Mouse (Mus musculus): ENCODE data around the gene Klhl29.
"Not testable (repeated sequence)": the region's sequence is repeated elsewhere in the genome, so short reads cannot be mapped to it uniquely, and the experiment has no call there.

Gene Klhl29

DNA sequence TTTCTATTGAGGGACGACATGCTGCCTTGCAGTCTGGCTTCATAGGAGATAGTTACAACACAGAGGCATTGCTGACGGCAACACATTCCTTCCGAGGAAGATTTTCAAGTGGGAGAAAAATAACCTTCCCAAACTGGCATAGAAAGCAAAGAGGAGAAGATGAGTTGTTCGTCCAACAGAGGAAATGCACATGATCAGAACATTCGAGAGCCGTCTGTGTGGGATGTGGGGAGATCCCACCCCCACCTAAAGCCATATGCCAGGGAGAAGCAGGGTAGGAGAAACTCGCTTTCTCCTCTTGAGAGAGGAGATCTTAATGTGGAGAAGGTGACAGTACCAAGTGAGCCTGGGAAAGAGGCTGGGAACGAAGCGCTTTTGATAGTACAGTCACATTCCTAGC, 22.1 kb downstream of the Klhl29 start:
- DNase-seq: no peak

DNA sequence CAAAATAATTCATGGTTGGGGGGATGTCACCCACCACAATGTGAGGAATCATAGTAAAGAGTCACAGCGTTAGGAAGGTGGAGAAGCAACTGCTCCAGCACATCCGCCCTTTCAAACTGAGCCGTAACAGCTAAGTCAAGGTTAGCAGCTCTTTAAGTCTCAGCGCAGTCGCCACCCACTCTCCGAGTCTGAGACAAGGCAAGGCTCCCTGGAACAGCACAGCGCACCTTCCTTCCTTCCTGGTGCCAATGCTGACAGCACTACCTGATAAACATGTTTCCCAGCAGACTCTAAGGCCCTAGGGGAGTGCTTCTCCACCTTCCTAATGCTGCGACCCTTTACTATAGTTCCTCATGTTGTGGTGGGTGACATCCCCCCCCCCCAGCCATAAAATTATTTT, 22.7 kb downstream of the Klhl29 start:
- no peak for DNase-seq

DNA sequence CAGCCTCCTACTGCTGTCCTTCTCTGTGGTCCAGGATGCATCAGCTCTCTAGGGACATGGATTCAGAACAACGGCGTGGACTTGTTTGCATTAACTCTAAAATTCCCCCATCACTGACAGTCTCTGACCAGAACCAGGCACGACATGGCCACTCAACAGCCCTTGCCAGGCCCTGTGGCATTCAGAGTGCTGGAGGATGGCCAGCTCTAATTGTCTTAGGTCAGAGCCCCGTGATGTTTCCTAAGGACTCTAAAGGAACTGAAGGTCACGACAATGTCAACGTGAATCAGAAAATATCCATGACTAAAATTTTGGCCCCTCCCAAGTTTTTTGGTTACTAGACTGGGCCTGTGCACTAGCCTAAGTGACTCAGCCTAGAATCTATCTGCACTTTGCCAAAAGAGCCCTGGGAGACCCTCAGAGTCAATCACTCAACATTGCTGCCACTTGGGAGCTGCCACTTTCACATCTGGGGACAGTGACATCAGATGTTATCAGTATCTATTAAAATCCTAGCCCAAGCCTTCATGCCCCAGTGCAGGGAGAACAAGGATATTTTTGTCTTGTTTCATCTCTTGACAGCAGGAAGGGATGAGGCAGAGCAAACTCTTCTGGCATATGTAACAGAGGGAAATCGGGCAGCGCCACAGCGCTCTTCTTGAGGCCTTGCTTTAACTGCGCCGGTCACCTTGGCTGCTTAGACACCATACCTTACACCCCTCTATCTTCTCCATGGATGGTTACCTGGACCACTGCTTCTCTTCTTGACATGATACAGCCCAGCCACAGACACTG, 24.8 kb downstream of the Klhl29 start:
- peak; percentile 39 to 41 for DNase-seq

DNA sequence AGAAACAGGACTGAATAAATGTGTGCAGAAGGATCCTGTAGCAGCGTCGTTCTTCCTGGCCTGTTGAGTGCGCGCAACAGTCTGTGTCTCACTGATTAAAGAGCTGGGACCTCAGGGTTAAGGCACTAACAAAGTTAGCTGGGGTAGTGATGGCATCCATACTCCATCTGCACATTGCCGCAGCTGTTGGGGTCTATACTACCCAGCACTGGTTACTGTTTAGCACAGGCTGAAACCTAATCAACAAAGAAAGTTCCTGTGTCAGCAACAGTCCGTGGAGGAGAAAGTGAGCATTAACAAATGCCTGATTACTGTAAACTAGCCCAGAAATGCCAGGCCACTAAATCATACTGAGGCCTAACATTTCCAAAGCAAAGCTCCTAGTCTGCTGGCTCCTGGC, 30.4 kb downstream of the Klhl29 start:
- DNase-seq: no peak

- not testable (repeated sequence) for DNase-seq
These were observed 31.0 kb downstream of the Klhl29 start for GRCm38 (mm10) chr12:5344457-5344856.

DNA sequence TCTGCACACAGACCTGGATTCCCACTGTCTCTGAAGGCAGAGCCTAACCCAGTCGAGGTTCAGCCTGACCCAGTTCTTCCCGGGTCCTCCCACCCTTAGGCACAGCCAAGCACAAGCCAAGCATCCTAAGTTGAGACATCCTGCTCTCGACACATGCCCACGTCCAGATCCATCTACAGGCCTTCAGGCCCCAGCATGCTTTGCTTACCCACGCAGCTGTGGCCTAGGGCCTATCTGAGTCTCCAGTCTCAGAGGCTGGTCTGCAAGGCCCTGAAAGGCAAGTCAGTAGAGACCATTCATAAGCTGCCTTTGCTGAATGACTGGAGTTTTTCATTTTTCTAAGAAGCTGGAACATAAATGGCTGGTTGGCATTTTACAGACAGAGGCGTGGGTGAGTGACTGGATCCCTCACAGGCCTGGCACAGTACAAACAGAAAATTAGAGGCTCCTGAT, 35.3 kb downstream of the Klhl29 start:
- no peak for DNase-seq

- DNase-seq: peak; percentile 48 to 66
These were observed 38.4 kb downstream of the Klhl29 start for GRCm38 (mm10) chr12:5336927-5337712.

DNA sequence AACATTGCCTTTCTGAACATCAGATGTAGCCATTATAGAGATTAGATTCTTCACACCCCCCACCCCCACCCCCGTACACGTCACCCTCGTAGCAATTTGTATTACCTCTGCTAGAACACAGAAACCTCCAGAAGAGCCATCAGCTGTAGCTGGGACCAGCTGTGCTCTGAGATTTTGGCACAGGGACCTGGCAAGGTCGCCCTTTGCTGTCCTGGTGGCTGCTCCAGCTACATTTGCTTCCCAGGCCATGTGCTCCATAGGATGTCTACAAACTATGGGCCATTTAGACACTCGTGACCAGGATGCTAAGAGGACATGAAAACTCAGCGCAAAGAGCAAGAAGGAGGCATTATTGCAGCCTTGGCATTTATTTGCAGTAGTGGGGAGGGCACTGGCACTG, 39.2 kb downstream of the Klhl29 start:
- peak; percentile 32 to 50 for DNase-seq

- no peak for DNase-seq
These were observed 40.5 kb downstream of the Klhl29 start for GRCm38 (mm10) chr12:5334956-5335355.

DNA sequence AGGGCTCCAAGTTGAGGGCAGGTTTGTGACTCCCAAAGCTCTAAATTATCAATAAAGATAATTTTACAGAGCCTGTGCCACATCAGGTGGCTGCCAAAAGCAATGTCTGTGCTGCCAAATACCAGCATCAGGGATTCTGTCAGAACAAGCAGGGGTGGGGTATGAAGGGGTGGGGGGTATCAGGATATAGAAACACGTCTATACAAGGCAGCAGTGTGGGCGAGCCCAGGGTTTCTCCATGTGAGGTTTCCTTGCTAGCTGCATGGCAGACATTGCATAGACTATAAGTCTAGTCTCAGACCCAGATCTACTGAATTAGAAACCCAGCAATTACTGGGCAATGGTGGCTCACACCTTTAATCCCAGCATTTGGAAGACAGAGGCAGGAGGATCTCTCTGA, 41.3 kb downstream of the Klhl29 start:
- no peak for DNase-seq

- no peak for DNase-seq
These were observed 43.5 kb downstream of the Klhl29 start for GRCm38 (mm10) chr12:5331810-5332484.

DNA sequence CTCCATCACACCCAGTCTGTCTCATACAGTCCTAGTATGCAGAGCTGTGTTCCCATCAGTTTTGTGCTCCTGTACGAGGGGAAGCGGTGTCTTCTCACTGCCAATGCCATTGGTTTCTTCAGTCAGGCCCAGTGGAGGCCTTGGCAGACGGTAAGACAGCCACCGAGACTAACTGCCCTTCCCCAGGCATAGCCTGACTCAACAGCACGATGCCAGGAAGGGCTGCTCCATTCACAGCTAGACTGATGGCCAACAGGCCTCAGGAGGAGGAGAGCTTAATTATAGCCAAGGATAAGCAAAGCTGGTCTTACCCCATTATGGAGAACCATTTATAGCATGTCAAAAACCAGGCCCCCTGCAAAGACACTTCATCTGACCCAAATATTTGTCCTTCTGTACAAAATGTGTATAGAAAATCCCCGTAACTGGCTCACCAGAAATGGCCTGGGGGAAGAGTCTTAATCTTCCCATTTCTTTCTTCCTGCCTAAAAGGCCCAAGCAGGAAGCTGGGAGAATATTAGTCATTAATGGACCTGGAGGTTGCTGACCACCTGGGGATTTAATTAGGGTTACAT, 44.9 kb downstream of the Klhl29 start:
- peak; percentile 42 to 68 for DNase-seq

DNA sequence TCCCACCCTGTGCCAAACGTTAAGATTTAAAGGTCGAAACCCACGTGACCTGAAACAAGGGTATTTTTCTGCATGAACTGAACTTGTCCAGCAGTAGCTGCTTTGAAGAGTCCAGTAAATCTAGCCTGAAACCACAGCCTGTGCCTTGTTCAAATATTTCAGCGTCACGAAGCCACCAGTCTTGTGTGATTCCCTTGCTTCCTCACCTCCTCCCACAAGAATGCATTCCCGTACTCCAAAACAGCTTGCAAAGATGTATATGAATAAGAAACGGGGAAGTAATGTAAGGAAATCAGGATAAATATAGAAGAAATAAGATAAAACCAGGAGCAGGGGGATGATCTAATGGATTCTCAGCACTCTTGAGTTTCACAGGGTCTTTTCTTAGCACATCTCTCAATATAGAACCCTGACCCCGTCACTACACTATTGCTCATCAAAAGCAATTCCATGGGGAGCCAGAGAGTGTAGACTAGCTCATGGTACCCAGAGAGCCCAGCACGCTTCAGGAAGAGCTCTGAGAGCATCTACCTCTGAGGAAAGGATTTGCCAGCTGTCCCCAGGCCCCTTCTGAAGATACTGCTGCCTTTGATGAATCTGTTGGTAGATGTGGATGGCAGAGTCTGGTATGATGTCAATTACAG, 52.9 kb downstream of the Klhl29 start:
- DNase-seq: no peak

DNA sequence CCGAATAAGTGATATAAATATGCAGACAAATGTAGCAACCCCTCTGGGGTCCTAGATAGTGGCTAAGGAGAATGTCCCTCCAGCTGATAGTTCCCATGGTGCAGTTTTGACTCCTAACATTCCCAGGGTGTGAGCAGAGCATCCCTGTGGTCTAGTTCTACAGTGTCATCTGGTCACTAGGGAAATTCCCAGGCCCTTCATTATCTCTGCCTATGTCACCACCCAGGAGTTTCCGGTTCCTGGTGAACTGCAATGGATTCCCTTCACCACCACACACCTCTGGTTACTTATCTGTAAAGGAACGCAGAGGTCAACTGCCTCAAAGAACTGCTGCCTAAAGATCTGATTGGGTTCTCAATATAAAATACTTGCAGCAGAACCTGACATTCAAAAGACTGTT, 54.5 kb downstream of the Klhl29 start:
- DNase-seq: no peak

DNA sequence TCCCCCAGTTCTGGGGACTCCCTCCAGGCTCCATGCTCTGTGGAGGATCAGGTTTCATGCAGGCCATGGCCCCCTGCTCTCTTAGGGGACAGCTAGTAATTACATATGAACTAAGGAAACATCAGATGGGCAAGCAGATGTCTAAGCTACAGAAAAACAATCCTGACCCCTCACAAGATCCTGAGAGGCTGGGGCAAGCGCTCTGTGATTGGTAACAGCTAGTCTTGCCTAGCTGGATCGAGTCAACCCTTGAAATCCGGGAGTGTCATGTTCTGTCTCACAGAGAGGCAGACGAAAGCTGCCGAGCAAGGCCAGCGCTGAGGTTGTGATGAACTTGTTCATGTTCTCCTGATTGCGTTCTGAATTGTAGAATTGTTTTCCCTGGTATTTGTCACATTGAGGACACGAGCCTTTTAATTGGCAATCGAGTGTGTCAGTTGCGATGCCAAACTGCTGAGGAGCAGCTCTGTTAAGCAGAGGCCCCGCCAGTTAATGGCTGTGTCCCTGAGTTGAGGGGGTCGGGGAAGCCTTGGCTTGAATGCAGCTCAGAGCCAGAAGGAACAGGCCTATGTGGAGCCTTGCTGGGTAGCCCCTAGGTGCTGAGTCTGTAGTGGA, 56.0 kb downstream of the Klhl29 start:
- peak; percentile 32 to 41 for DNase-seq

DNA sequence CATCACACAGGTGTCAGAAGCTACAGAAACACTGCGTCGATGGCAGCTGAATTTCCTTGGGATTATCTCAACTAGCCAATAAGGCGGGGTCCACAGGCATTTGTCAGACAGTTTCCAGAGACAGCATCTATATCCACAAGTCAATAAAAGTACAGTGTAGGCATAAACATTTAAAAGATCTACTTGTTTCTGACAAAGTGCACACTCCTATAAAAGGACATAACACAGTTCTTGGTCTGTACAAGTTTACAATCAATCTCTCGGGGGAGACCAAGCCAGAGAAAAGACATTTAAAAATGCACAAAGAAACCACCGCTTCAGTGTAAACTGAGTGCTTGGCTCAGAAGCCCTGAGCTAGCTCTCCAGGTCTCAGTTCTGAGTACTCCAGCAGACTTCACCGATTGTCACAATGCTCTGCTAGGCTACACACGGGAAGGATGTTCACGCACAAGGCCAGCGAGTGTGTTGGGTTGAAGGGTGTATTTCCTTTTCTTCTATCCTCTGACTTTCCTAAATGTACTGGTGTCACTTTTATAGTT, 59.4 kb downstream of the Klhl29 start:
- no peak for DNase-seq

DNA sequence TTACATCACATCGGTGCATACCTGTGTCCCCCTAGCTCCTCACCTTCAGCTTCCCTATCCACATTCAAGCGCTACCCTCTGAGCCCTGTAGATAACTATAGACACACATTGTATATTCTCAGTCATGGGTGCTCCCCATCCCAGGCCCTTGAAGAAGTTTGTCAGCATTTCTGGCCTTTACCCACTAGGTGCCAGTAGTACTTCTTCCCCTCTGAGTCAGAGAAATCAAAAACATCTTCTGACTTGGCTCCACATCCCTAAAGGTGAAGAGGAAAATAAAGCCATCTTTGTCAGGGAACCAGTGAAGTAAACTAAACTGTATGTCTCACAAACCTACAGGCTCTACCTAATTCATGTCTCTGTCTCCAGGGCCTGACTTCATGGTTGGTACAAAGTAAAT, 67.6 kb downstream of the Klhl29 start:
- no peak for DNase-seq

GRCm38 (mm10) chr12:5305466-5305865, 70.0 kb downstream of the Klhl29 start:
- no peak for DNase-seq

GRCm38 (mm10) chr12:5303912-5304311, 71.6 kb downstream of the Klhl29 start:
- DNase-seq: no peak

DNA sequence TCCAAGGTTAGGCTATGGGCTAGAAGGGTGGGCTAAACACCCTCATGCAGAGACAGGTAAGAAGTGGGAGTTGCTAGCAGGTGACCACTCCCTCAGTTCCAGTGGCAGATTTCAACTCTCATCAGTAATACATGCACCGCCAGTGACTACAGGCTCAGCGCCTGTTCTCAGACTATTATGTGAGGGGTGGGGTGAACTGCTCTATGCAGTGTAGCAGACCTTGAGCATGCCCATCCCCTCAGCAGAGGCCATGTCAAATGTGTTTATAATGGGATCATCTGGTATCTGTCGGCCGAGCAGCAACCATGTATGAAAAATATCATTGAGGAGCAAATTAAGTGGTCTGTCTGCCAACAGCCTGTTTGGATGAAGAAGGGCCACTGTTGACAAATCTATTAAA, 72.4 kb downstream of the Klhl29 start:
- DNase-seq: no peak

DNA sequence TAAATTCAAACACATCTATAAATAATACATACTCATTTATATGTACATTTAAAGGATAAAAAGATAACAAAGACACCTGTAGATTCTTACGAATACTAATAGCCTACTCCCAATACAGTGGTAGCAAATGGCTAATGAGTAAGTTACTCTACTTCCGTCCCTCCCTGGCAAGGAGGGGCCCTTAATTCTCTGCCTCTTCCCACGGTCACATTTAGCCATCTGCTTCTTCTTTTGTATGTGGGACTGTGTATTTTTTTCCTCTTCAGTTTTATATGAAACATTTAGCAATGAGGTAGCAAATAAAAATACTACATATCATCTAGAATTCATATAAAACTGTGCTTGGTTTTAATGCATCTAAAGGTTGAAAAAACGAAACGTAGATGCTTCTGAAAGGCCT, 73.6 kb downstream of the Klhl29 start:
- DNase-seq: no peak

DNA sequence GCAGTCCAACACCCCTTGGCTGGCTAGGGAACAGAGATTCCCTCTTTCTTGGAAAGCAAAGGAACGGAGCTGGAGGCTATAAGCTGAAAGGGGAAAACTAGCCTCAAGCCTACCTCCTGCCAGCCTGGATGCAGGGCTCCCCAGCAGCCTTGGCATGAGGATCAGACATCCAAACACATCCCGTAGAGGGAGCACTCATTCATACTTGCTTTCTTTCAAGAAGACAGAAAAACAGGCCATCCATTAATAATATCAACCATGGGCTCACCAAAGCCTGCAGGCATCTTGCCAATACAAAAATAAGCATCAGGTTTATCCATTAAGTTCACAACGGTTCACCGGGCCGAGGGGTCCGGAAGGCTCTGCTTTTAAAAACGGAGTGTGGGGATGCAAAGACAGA, 79.1 kb downstream of the Klhl29 start:
- DNase-seq: peak; percentile 25 to 58

All from cerebellum, postnatal 14 days (tissue).